Mouse (Mus musculus) mesoderm, embryonic 11.5 days (tissue): ENCODE measurements at regions not wholly inside any gene's neighbourhood (a gene's known extent, or its start where the extent isn't known, plus 50 kb on each side); places are given as distances from the start of the nearest gene placed in this dataset.

Source experiments
- DNase-seq: peaks from one replicate; pipeline ENCODE4 v3.0.0-alpha.2; 2012; ENCODE audit warnings: low read depth, low spot score

GRCm38 (mm10) chr6:4811181-4811775 is 64.2 kb downstream of the Peg10 start:
- DNase-seq: peak; percentile 18

- peak; percentile 79 for DNase-seq
These were observed 66.1 kb downstream of the Peg10 start for GRCm38 (mm10) chr6:4813206-4813605.

- DNase-seq: no peak
These were observed 69.8 kb downstream of the Peg10 start for GRCm38 (mm10) chr6:4816856-4817255.

- no peak for DNase-seq
These were observed 61.5 kb upstream of the Ppp1r9a start for GRCm38 (mm10) chr6:4841241-4841640.

- no peak for DNase-seq
These were observed 53.0 kb upstream of the Ppp1r9a start for GRCm38 (mm10) chr6:4849747-4850146.

GRCm38 (mm10) chr6:4851040-4851439 is 51.7 kb upstream of the Ppp1r9a start:
- DNase-seq: peak; percentile 13
